Mouse (Mus musculus) c-Kit-positive CD71-positive TER-119-positive erythroid progenitor cells, embryonic 14.5 days (primary cell): Measurements from ENCODE around the gene Serpina5.
"Not testable (repeated sequence)": the region's sequence is repeated elsewhere in the genome, so short reads cannot be mapped to it uniquely, and the experiment has no call there.

ENCODE experiments used
- DNase-seq: peaks from one replicate; pipeline ENCODE4 v3.0.0-alpha.2; 2013; ENCODE audit warnings: low spot score

The Serpina5 gene

DNA sequence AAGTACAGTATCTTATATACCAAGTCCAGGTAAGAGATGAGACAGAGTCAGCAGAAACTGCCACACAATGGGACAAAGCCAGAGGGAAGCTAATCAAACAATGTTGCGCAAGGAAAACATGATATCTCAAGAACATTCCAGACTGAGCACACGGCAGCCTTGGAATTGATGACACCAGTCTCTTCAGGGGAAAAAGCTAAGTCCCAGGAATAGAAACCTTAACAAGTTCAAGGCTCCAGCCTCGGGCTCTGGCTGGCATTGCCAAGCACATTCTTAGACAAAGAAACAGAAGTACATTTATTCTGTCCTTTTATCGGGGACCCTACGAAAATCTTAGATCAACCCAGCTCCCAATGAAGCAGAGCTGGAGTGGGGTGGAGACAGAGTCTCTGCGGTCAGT, at the start of gene Serpina5:
Gene Serpina5 (plus strand): TSS at position 346 of the 400 bp plus-strand sequence.
- no peak for DNase-seq

- no peak for DNase-seq
Observed at GRCm38 (mm10) chr12:104053995-104054394, 46.9 kb upstream of the Serpina5 start.

GRCm38 (mm10) chr12:104055755-104056154, 45.2 kb upstream of the Serpina5 start:
- DNase-seq, result no peak

DNA sequence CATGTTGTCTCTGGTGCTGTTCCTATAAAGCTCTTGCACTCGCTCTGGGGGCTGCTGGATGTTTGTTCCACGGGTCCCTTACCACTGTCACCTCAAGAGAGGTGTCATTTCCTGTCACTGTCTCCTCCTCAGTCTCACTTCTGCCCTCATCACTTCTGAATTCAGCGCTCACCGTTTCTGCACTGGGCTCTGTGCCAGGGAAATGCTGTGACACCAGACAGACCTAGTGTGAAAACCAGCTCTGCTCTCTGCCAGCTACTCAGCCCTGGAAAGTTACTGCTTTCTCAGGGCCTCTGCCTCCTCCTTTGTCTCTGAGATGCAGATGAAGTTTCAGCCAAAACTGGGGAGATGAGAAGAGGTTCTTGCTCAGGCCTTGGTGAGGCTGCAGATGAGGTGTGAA, 43.9 kb upstream of the Serpina5 start:
- DNase-seq, result no peak

- DNase-seq, result no peak
Observed at GRCm38 (mm10) chr12:104057531-104057930, 43.4 kb upstream of the Serpina5 start.

- DNase-seq, result no peak
Observed at GRCm38 (mm10) chr12:104060126-104060525, 40.8 kb upstream of the Serpina5 start.

DNA sequence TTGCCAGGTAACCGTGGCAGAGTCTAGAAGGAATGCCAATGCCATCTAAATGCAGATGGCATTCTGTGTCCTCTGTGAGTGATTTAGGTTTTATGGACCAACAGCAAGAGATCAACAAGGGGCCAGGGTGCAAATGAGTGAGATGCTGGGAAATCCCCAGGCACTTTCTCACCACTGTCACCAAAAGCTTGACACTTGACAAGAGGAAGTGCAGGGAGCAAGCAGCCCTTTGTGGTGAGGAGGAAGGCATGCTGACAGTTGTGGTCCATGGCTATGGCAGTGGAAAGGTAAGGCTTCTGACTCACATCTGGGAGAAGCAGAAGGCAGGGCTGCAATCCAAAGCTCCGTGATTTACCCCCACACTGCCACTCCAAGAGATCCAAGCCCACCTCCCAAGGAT, 39.1 kb upstream of the Serpina5 start:
- DNase-seq, result no peak

DNA sequence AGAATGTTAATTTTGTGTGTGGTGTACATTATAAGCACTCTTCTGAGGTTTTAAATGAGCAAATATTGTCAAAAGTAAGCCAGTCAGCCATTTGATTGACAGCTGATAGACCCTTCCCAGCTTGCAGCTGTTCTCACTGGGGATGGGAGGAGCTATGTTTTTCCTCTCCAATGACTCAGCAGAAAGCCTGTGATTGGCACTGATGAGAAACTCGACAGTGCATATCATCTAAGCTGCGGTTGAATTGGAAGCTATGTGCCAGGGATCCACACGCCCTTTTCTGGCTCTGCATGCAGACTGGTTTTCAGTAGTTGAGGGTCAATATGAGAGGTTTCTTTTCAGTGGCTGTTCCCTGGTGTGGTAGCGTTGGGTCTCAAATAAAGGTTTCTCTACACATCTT, 36.4 kb upstream of the Serpina5 start:
- no peak for DNase-seq

GRCm38 (mm10) chr12:104064996-104065395, 35.9 kb upstream of the Serpina5 start:
- no peak for DNase-seq

DNA sequence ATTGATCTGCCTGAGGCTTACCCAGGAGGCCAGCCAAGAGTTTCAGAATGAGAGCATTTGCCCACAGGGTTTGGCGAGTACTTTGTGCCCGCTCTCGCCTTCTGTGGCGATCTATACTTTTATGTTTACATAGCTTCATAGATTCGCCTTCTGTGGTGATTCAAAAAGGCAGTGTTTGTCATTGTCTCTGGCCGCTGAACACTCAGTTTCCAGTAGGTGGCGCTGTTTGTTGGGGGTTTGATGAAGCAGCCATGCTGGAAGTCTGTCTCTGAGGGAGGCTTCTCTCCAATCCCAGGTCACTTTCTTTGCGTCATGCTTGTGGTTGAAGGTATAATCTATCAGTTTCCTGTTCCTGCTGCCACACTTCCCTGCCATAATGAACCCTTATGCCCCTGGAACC, 34.7 kb upstream of the Serpina5 start:
- DNase-seq, result peak; percentile 22

GRCm38 (mm10) chr12:104067549-104067948, 33.4 kb upstream of the Serpina5 start:
- DNase-seq, result no peak

GRCm38 (mm10) chr12:104069620-104070019, 31.3 kb upstream of the Serpina5 start:
- DNase-seq, result peak; percentile 14

DNA sequence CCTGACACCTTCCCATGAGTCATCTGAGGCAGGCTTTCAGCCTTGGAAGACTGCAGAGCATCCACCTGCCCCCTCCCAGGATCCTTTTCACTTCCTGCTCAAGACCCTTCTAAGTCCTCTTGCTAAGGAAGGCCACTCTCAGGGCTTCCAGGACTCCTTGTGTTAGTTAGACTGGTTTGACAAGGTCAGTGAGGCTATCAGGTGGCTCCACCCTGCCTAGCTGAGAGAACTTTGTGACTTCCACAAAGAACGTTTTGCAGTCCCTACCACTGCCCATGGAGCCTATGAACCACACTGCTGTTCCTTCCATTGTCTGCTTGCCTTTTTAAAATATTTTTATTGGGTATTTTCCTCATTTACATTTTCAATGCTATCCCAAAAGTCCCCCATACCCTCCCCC, 29.2 kb upstream of the Serpina5 start:
- no peak for DNase-seq

- DNase-seq, result no peak
Observed at GRCm38 (mm10) chr12:104072286-104072685, 28.6 kb upstream of the Serpina5 start.

DNA sequence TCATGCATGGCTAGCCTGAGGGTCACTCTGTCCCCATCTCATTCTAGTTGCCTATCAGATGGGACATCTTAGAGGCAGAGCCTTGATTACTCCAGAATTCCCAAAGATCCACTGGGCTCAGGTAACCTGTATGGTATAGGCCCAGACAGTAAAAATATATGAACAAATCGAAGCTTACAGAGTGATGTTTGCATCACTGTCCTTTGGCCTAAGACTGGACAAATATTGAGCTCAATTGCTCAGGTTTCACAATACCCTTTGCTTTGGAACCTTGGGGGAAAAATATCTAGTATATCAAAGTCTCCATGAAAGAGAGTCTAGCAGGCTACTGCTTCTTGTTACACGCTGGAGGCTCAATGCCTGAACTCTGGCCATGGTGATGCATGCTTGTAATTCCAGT, 10.8 kb upstream of the Serpina5 start:
- DNase-seq, result no peak

DNA sequence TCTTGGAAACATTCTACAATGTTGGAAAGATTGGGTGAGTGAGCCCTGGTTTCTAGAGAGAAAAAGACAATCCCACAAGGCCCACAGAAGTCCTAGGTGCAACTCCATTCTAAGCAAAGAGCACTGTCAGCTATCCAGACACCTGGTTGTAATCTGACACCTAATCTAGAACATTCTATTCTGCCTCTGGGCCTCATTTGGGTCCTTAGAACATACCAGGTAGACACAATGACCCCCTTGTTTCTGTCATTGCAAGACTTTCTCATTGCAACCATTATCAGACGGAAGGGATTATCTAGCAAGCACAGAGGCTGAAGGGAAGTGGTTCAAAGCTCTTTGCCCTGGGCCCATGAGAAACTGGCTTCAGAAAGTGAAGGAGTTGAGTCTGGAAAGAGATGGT, 9.6 kb upstream of the Serpina5 start:
- DNase-seq, result no peak

- no peak for DNase-seq
Observed at GRCm38 (mm10) chr12:104105847-104106246, 4.9 kb downstream of the Serpina5 start.

GRCm38 (mm10) chr12:104106919-104107318, 6.0 kb downstream of the Serpina5 start:
- DNase-seq, result no peak

- no peak for DNase-seq
Observed at GRCm38 (mm10) chr12:104108507-104108906, 7.6 kb downstream of the Serpina5 start.

- not testable (repeated sequence) for DNase-seq
Observed at GRCm38 (mm10) chr12:104112333-104112732, 11.4 kb downstream of the Serpina5 start, which contains the start of gene Serpina3a. Gene Serpina3a, plus strand, starts transcription at chr12:104112724.

GRCm38 (mm10) chr12:104114921-104115579, 14.1 kb downstream of the Serpina5 start:
- no peak for DNase-seq

DNA sequence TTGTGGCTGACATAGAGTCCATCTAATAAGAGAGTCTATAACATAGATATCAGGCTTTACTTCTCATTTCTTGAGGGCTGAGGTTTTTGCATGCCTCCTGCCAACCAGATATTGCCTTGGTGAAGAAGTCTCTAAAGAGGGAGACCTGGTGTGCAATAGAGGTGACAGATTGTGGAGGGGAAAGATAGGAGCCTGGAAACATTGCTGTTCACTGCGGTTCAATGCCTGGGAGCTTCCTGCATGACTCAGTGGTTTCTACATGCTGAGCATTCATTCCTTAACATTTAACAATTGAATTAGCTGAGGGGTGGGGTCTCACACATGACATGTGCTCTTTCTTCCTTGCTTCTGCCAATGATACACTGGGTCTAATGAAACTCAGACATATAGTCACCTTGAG, 22.2 kb downstream of the Serpina5 start:
- DNase-seq, result no peak

GRCm38 (mm10) chr12:104123996-104124395, 23.1 kb downstream of the Serpina5 start:
- DNase-seq, result no peak

GRCm38 (mm10) chr12:104125021-104125560, 24.2 kb downstream of the Serpina5 start:
- DNase-seq, result no peak
